Mouse (Mus musculus) thymus, postnatal 0 days (tissue): Measurements from ENCODE around the gene Tank. TPM values are rescaled to one million over a fixed set of nuclear protein-coding genes. Genes with fewer than 3 reads are reported as not detected.

Experiments
- DNase-seq: peaks from one replicate; pipeline ENCODE4 v3.0.0-alpha.2; 2015; ENCODE audit warnings: low spot score
- polyA plus RNA-seq: library from polyadenylated mRNA; unstranded; fragments of >200 nt; fragmentation: Nextera tagmentation; extraction: Ambion mirVana; gene quantifications from 2 replicates; pipeline ENCODE4 v1.2.1, GENCODE M21; 2015

Tank gene
- polyA plus RNA-seq, 1 experiment from 2014 or later: 49.4 TPM

- DNase-seq: no peak
These were observed 1.7 kb downstream of the Tank start for GRCm38 (mm10) chr2:61580091-61580490.

GRCm38 (mm10) chr2:61580555-61581080, 2.2 kb downstream of the Tank start:
- DNase-seq: no peak

- no peak for DNase-seq
These were observed 4.4 kb downstream of the Tank start for GRCm38 (mm10) chr2:61582578-61583315.

- no peak for DNase-seq
These were observed 7.1 kb downstream of the Tank start for GRCm38 (mm10) chr2:61585447-61585846.

GRCm38 (mm10) chr2:61586166-61586565, 7.8 kb downstream of the Tank start:
- no peak for DNase-seq

- DNase-seq: no peak
These were observed 12.4 kb downstream of the Tank start for GRCm38 (mm10) chr2:61590751-61591150.

- no peak for DNase-seq
These were observed 13.7 kb downstream of the Tank start for GRCm38 (mm10) chr2:61592095-61592494.

- no peak for DNase-seq
These were observed 14.3 kb downstream of the Tank start for GRCm38 (mm10) chr2:61592699-61593029.

- peak; percentile 92 for DNase-seq
These were observed 14.8 kb downstream of the Tank start for GRCm38 (mm10) chr2:61593030-61593811.

- DNase-seq: peak; percentile 65
These were observed 15.5 kb downstream of the Tank start for GRCm38 (mm10) chr2:61593871-61594304.

- no peak for DNase-seq
These were observed 21.3 kb downstream of the Tank start for GRCm38 (mm10) chr2:61599730-61600129.

GRCm38 (mm10) chr2:61603461-61603860, 25.1 kb downstream of the Tank start:
- DNase-seq: no peak

- DNase-seq: no peak
These were observed 28.6 kb downstream of the Tank start for GRCm38 (mm10) chr2:61606942-61607341.

- no peak for DNase-seq
These were observed 45.6 kb downstream of the Tank start for GRCm38 (mm10) chr2:61623996-61624395.

- no peak for DNase-seq
These were observed 52.6 kb downstream of the Tank start for GRCm38 (mm10) chr2:61630864-61631555.

- no peak for DNase-seq
These were observed 56.7 kb downstream of the Tank start for GRCm38 (mm10) chr2:61635099-61635498.

- no peak for DNase-seq
These were observed 59.8 kb downstream of the Tank start for GRCm38 (mm10) chr2:61638182-61638581.

- peak; percentile 37 for DNase-seq
These were observed 64.3 kb downstream of the Tank start for GRCm38 (mm10) chr2:61642452-61643368.

- DNase-seq: no peak
These were observed 72.8 kb downstream of the Tank start for GRCm38 (mm10) chr2:61651206-61651605.

- no peak for DNase-seq
These were observed 73.3 kb downstream of the Tank start for GRCm38 (mm10) chr2:61651640-61652039.

- no peak for DNase-seq
These were observed 76.6 kb downstream of the Tank start for GRCm38 (mm10) chr2:61655046-61655381.
